Mouse (Mus musculus) C2C12 (cell line): ENCODE measurements around the gene Ccdc142.

Experiments
- CEBPB ChIP-seq: IDR thresholded peaks from one replicate; pipeline ENCODE4 v1.6.1; 2011; ENCODE audit warnings: low read depth, mild to moderate bottlenecking, control low read depth, moderate library complexity
- CTCF ChIP-seq: IDR thresholded peaks from one replicate; pipeline ENCODE4 v1.5.1; 2011; ENCODE audit not compliant: control insufficient read depth, insufficient read depth, insufficient read length
- MYOG ChIP-seq: IDR thresholded peaks from one replicate; pipeline ENCODE4 v1.6.1; 2011; ENCODE audit not compliant: control insufficient read depth, insufficient read length; ENCODE audit errors: extremely low read depth
- USF1 ChIP-seq: IDR thresholded peaks from one replicate; pipeline ENCODE4 v1.6.1; 2011; ENCODE audit warnings: low read depth, mild to moderate bottlenecking, control low read depth, moderate library complexity

- no peak for TF ChIP-seq CTCF
- no peak for TF ChIP-seq CEBPB
- TF ChIP-seq USF1, result peak; percentile 74
- TF ChIP-seq MYOG, result no peak
Observed at GRCm38 (mm10) chr6:83053136-83053960, 48.1 kb upstream of the Ccdc142 start.
